Mouse (Mus musculus): ENCODE measurements at regions not wholly inside any gene's neighbourhood (a gene's known extent, or its start where the extent isn't known, plus 50 kb on each side); places are given as distances from the start of the nearest gene placed in this dataset.
A peak's percentile ranks its signal among the peaks of the same experiment; 100 is the strongest.

DNA sequence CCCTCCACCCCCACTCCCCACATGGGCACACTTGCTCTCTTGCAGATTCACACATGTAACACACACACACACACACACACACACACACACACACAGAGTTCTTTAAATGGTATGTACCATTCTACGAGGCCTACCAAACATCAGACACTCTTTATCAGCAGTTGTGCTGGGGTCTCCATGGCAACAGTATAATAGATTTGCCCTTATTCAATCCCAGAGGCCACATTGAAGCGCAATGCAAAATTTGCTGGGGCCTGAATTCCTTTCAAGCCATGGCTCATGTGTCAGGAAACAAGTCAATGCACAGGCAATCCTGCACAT is 502.7 kb upstream of the Smim15 start:
- H3K4me3 ChIP-seq: no peak overlapping the region
- peak overlapping the region; percentile 7; the same call in 1 of the 2 replicates for H3K4me2 ChIP-seq
- no peak overlapping the region for H3K9ac ChIP-seq
- no peaks in the 10 kb centered on the region for H3K27me3 ChIP-seq (replicated peaks)
- WGBS: 9% methylated on average over 2 of the region's 2 CpGs
- H3K4me1 ChIP-seq: peaks cover 47% of the 10 kb centered on the region
- H3K36me3 ChIP-seq (replicated peaks): no peaks in the 10 kb centered on the region
- no peaks in the 10 kb centered on the region for H3K9me3 ChIP-seq
- H3K27ac ChIP-seq: peak overlapping the region; percentile 95
- peak; percentile 82 for ATAC-seq (replicated peaks)

DNA sequence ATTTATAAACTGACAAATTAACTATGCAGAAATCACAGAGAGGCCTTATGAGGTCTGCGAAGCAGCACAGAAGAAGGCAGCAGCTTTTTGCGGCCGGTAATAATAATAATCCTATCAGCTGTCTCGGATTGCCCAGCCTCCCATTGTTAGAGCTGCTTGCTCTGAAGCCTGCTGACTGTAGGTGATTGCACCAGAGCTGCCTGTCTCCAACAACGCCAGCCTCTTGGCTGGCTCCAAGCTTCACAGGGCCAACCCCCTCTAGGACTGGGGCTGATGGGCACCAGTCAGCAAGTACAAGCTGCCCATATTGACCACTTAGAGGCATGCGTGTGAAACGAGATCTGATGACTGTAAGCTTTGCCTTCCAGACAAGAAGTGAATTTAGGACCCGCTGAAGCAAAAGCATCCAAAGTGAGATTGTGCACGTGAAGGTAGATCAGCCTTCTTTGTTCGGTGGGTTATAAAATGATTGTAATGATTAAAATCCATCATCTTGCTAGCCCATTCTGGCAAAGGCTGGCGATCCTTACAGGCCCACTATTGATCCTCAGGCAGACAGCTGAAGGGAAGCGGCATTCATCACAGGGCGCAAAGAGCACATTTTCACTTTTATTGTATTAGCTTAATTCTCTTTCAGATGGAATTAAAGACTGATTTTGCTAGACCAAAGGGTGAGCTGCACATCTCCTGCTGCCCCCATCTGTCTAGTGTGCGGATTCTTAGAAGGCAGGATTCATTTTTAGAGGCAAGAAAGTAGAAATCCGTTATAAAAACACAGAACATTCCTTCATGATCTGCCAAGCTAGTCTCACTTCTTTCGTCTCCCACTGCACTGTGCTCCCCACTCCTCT is 503.2 kb upstream of the Smim15 start:
- Histone ChIP-seq H3K4me3 (no peak overlapping the region), H3K27ac (peak overlapping the region; percentile 95), H3K4me2 (0 out of 2 replicates have a peak overlapping the region, but pooled peaks have one; percentile 11), H3K9me3 (no peaks in the 10 kb centered on the region), H3K36me3 (replicated peaks) (no peaks in the 10 kb centered on the region), H3K27me3 (replicated peaks) (no peaks in the 10 kb centered on the region), H3K4me1 (peaks cover 42% of the 10 kb centered on the region), H3K9ac (no peak overlapping the region; the same call in 1 of the 2 replicates)
- ATAC-seq (replicated peaks): peak; percentile 92
- 11% methylated on average over 16 of the region's 16 CpGs for WGBS

DNA sequence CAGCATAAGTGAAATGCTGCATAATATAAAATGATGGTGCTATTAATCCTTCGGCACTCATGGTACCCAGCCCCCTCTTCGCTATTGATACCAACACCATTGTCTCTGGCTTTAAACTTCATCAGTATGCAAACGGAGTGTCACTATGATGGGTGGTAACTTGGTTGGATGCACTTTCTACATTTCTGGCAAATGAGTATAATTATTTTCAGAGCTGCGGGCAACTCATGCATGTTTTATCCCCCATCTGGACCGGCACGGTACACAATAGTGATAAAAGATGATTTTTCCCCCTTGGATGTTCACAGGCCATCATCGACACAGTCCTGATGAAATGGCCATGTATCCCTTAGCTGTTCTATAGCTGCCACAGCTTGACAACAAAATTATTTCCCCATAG is 503.9 kb upstream of the Smim15 start:
- ATAC-seq (replicated peaks): peak; percentile 74
- peaks cover 35% of the 10 kb centered on the region for H3K4me1 ChIP-seq
- no peaks in the 10 kb centered on the region for H3K36me3 ChIP-seq (replicated peaks)
- no peaks in the 10 kb centered on the region for H3K27me3 ChIP-seq (replicated peaks)
- H3K9me3 ChIP-seq: no peaks in the 10 kb centered on the region
- H3K4me2 ChIP-seq: peak overlapping the region; percentile 11; the same call in 1 of the 2 replicates
- WGBS: 17% methylated on average over 7 of the region's 7 CpGs
- peak overlapping the region; percentile 95 for H3K27ac ChIP-seq
- H3K9ac ChIP-seq: no peak overlapping the region; the same call in 1 of the 2 replicates
- no peak overlapping the region for H3K4me3 ChIP-seq

DNA sequence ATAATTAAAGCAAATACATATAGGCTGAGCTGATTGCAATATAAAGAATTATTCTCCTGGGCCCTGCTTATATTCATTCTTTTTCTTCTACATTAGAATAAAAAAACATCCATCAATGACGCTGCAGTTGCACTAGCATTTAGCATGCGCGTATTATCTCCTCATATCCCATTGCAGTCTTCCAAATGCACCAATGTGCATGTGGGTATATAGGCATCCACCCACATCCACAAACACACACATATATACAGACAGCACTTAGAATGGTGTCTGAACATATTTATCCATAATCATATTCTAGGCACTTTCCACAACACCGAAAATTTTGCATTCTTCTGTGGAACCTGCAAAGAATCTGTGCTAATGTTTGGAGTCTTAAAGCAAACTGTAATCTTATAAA is 504.4 kb upstream of the Smim15 start:
- no peaks in the 10 kb centered on the region for H3K36me3 ChIP-seq (replicated peaks)
- 60% methylated on average over 4 of the region's 4 CpGs for WGBS
- H3K9me3 ChIP-seq: no peaks in the 10 kb centered on the region
- no peak overlapping the region for H3K4me3 ChIP-seq
- H3K27me3 ChIP-seq (replicated peaks): no peaks in the 10 kb centered on the region
- H3K4me2 ChIP-seq: 0 out of 2 replicates have a peak overlapping the region, but pooled peaks have one; percentile 11
- 0 out of 2 replicates have a peak, but pooled peaks have one; percentile 12 for ATAC-seq (replicated peaks)
- H3K4me1 ChIP-seq: peaks cover 35% of the 10 kb centered on the region
- H3K9ac ChIP-seq: no peak overlapping the region
- H3K27ac ChIP-seq: peak overlapping the region; percentile 95

DNA sequence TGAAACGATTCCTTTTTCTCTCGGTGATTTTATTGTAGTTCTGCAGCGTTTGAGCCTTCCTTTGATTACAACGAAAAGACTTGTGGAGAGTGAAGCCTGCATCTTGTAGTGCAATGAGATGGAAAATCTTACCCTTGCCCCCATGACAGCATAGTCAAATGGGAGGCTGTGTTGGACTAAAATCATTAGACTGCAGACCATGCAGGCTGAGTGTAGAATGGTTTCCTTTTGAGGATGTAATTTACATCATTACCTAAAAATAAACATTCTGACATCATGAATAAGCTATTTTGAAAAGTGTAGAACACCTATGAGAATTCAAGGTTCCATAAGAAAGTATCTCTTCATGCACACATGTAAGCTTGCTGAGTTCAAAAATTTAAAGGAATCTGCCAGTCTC is 504.9 kb upstream of the Smim15 start:
- Histone ChIP-seq H3K36me3 (replicated peaks) (no peaks in the 10 kb centered on the region), H3K4me1 (peaks cover 35% of the 10 kb centered on the region), H3K9ac (no peak overlapping the region), H3K4me3 (no peak overlapping the region), H3K9me3 (no peaks in the 10 kb centered on the region), H3K27ac (peak overlapping the region; percentile 70), H3K27me3 (replicated peaks) (no peaks in the 10 kb centered on the region), H3K4me2 (no peak overlapping the region)
- ATAC-seq (replicated peaks): no peak
- 54% methylated on average over 4 of the region's 4 CpGs for WGBS

GRCm38 (mm10) chr13:107535213-107535612 is 509.0 kb upstream of the Smim15 start:
- no peak overlapping the region for H3K4me3 ChIP-seq
- H3K9ac ChIP-seq: no peak overlapping the region
- 89% methylated on average over 5 of the region's 5 CpGs for WGBS
- H3K4me1 ChIP-seq: peaks cover 26% of the 10 kb centered on the region
- no peak for ATAC-seq (replicated peaks)
- no peak overlapping the region for H3K4me2 ChIP-seq
- no peak overlapping the region for H3K27ac ChIP-seq
- no peaks in the 10 kb centered on the region for H3K27me3 ChIP-seq (replicated peaks)
- H3K9me3 ChIP-seq: no peaks in the 10 kb centered on the region
- no peaks in the 10 kb centered on the region for H3K36me3 ChIP-seq (replicated peaks)

DNA sequence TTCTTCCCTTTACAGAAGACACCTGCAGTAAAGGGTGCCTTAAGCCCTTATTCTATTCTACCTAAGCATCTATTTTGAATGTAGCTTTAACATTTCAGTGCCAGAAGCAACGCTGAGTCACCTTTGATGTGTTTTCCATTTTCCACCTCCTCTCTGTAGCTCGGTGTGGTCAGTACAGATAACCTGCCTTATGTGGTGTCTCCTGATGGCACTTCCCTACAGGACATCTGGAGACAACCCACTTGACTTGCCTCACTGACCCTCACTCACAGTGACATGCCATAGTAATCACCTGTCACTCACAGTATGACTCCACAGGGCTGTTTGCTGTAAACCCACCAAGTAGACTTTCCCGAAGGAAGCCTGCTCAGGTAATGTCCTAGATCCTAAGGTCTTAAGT is 510.9 kb upstream of the Smim15 start:
- Histone ChIP-seq H3K27ac (no peak overlapping the region), H3K4me1 (peaks cover 13% of the 10 kb centered on the region), H3K9me3 (no peaks in the 10 kb centered on the region), H3K4me2 (no peak overlapping the region), H3K4me3 (no peak overlapping the region), H3K27me3 (replicated peaks) (no peaks in the 10 kb centered on the region), H3K36me3 (replicated peaks) (no peaks in the 10 kb centered on the region), H3K9ac (no peak overlapping the region)
- ATAC-seq (replicated peaks): no peak
- WGBS: 94% methylated on average over 3 of the region's 3 CpGs

- Histone ChIP-seq H3K9me3 (no peaks in the 10 kb centered on the region), H3K4me2 (no peak overlapping the region), H3K27ac (no peak overlapping the region), H3K9ac (no peak overlapping the region), H3K36me3 (replicated peaks) (no peaks in the 10 kb centered on the region), H3K4me1 (peaks cover 13% of the 10 kb centered on the region), H3K27me3 (replicated peaks) (no peaks in the 10 kb centered on the region), H3K4me3 (no peak overlapping the region)
- ATAC-seq (replicated peaks): no peak
- WGBS: 36% methylated on average over 10 of the region's 10 CpGs
Measured at GRCm38 (mm10) chr13:107531528-107531927, 509.6 kb upstream of the Kif2a start.

GRCm38 (mm10) chr13:107531026-107531425 is 509.1 kb upstream of the Kif2a start:
- Histone ChIP-seq H3K9ac (no peak overlapping the region), H3K4me1 (peaks cover 13% of the 10 kb centered on the region), H3K4me2 (no peak overlapping the region), H3K27ac (no peak overlapping the region), H3K27me3 (replicated peaks) (no peaks in the 10 kb centered on the region), H3K36me3 (replicated peaks) (no peaks in the 10 kb centered on the region), H3K9me3 (no peaks in the 10 kb centered on the region), H3K4me3 (no peak overlapping the region)
- no peak for ATAC-seq (replicated peaks)
- WGBS: 49% methylated on average over 8 of the region's 8 CpGs

DNA sequence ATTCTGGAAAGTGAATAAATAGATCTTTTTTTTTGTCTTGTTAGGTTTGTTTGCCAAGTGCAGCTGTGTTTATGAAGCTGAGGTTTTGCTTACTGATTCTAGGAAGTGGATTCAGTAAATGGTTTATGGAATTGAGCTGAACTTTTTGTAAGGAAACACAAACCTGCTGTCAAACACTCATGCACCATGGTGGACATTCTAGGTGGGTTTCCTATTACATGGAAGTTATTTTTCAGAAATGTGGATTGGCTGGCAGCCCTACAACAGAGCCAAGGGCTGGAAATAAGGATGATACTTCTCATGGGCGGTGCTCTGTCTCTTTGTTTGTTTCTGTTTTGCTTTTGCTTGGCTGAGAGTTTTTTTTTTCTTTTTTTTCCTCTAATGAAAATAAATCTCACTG is 508.5 kb upstream of the Kif2a start:
- no peak for ATAC-seq (replicated peaks)
- no peak overlapping the region for H3K4me3 ChIP-seq
- peaks cover 13% of the 10 kb centered on the region for H3K4me1 ChIP-seq
- no peak overlapping the region for H3K9ac ChIP-seq
- 87% methylated on average over 1 of the region's 1 CpGs for WGBS
- no peaks in the 10 kb centered on the region for H3K36me3 ChIP-seq (replicated peaks)
- H3K27ac ChIP-seq: no peak overlapping the region
- no peaks in the 10 kb centered on the region for H3K27me3 ChIP-seq (replicated peaks)
- H3K9me3 ChIP-seq: no peaks in the 10 kb centered on the region
- no peak overlapping the region for H3K4me2 ChIP-seq

DNA sequence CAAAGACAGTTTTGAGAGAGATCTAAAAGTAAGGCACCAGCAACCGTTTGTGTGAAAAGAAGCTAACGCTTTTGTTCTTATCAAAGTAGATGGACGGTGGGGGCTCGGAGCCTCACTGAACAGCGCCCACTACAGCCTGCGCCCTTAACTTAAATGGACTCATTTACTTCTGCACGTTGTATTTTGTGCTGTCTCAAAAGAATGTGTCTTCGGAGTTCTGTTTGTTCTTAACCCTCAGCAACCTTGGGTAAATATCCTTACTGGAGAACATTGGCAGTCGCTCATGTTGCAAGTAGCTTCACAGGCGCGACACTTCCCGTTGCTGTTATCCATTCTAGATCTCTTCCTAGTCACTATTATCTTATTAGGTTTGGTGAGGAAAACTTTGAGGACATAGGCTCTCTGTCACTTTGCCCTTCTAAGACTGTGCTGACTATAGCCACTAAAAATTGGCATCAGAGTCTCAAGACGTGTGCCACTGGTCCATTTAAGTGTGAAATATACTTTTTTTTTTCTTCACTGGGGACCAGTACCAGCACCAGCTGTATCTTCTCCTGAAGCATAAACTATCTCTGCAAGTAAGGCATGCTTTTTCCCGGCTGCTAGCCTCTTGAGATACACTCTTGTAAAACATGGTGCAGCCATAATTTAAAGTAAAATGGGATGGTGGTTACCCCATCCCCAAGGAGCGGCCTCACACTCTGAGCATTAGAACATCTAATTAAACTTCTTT is 507.0 kb upstream of the Kif2a start:
- Histone ChIP-seq H3K9me3 (no peaks in the 10 kb centered on the region), H3K36me3 (replicated peaks) (no peaks in the 10 kb centered on the region), H3K27ac (no peak overlapping the region), H3K4me3 (no peak overlapping the region), H3K27me3 (replicated peaks) (no peaks in the 10 kb centered on the region), H3K4me2 (no peak overlapping the region), H3K9ac (no peak overlapping the region), H3K4me1 (peaks cover 13% of the 10 kb centered on the region)
- ATAC-seq (replicated peaks): no peak
- 74% methylated on average over 15 of the region's 15 CpGs for WGBS

DNA sequence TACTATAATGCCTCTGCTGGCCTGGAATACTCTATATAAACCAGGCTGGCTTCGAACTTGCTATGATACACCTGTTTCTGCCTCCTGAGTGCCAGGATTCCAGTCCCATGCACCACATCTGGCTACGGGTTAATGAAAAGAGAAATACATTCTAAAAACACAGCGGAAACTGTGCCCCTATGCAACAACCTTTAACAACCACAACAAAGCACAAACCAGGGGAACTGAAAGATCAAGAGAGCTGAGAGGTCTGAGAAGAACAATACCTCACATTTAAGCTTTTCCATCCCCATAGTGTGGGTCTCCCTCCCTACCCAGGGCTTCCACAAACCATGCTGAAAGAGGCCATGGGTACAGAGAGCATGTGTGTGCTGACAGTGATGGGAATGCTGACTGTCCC is 501.0 kb upstream of the Kif2a start:
- no peaks in the 10 kb centered on the region for H3K27me3 ChIP-seq (replicated peaks)
- ATAC-seq (replicated peaks): no peak
- no peak overlapping the region for H3K27ac ChIP-seq
- no peaks in the 10 kb centered on the region for H3K9me3 ChIP-seq
- 88% methylated on average over 3 of the region's 3 CpGs for WGBS
- H3K4me1 ChIP-seq: no peaks in the 10 kb centered on the region
- no peak overlapping the region for H3K4me3 ChIP-seq
- H3K36me3 ChIP-seq (replicated peaks): no peaks in the 10 kb centered on the region
- no peak overlapping the region for H3K9ac ChIP-seq
- no peak overlapping the region for H3K4me2 ChIP-seq
